Mouse (Mus musculus): ENCODE results near the gene Btbd17. TPM values are rescaled to one million over a fixed set of nuclear protein-coding genes. Genes with fewer than 3 reads are reported as not detected.

The Btbd17 gene
- polyA plus RNA-seq, 1 experiment from 2014 or later: 0.20 TPM

DNA sequence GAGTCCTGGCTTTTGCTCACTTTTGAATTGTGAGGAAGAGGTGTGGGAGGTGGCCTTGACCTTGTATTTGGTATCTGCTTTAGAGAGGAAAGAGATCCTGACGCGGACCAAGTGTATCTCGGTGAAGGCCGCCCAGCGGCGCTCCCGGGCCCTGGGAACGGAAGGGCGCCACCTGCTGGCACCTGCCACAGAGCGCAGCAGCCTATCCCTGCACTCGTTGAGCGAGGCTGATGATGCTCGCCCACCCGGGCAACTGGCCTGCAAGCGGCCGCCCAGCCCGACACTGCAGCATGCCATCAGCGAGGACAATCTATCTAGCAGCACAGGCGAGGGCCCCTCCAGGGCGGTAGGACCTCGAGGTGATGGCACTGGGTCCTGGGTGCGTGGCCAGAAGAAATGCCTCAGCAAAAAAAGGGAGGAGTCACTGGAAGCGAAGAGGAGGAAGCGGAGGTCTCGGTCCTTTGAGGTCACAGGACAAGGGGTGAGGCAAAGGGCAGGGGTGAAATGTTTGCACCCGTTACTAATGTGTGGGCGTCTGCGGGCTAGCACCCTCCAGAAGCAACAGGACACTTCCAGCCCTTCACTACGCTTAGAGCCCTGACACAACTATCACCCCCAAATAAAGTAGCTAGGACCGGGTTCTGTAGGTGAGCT lies 6.6 kb downstream of the Btbd17 start:
- peak; percentile 96 for TF ChIP-seq CTCF (IDR thresholded peaks at IDR 0.05; ENCODE audit: low read depth)
- Histone ChIP-seq H3K4me1 (replicated peaks; ENCODE audit: control insufficient read depth, insufficient read depth, low read length) (no peaks in the 10 kb centered on the region), H3K9ac (ENCODE audit: low read depth, low read length) (no peak overlapping the region), H3K27me3 (replicated peaks; ENCODE audit: control insufficient read depth, insufficient read depth, low read length) (peaks cover 84% of the 10 kb centered on the region), H3K27ac (ENCODE audit: low read depth, low read length) (no peak overlapping the region), H3K4me3 (ENCODE audit: low read depth, low read length) (no peak overlapping the region), H3K36me3 (ENCODE audit: control insufficient read depth, insufficient read depth) (no peaks in the 10 kb centered on the region), H3K4me2 (replicated peaks; ENCODE audit: low read depth) (peak overlapping the region; percentile 13; the same call in 1 of the 2 replicates), H3K9me3 (ENCODE audit: control insufficient read depth) (no peaks in the 10 kb centered on the region)
- WGBS: 13% methylated on average over 30 of the region's 30 CpGs
- peak; percentile 49; the same call in 1 of the 2 replicates for ATAC-seq

DNA sequence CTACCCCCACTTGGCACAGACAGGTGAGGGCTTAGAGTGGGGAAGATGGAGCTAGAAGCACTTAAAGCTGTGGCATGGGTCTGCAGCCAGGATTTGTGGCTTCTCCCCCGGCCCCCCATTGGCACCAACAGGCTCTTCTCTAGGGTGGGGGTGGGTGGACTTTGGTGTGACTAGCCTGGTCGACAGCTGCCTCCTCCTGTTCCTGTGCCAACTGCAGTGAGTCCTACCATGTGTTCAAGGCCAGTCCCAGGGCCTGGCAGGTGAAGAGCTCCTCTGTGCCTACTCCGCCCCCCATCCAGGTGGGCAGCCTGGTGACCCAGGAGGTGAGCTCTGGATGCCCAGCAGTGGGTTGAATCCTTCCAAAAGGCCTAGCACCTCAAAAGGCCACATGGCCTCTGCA lies 8.1 kb downstream of the Btbd17 start:
- Histone ChIP-seq H3K36me3 (ENCODE audit: control insufficient read depth, insufficient read depth) (no peaks in the 10 kb centered on the region), H3K9ac (ENCODE audit: low read depth, low read length) (no peak overlapping the region), H3K27me3 (replicated peaks; ENCODE audit: control insufficient read depth, insufficient read depth, low read length) (peaks cover 68% of the 10 kb centered on the region), H3K4me1 (replicated peaks; ENCODE audit: control insufficient read depth, insufficient read depth, low read length) (no peaks in the 10 kb centered on the region), H3K27ac (ENCODE audit: low read depth, low read length) (no peak overlapping the region), H3K4me2 (replicated peaks; ENCODE audit: low read depth) (no peak overlapping the region), H3K9me3 (ENCODE audit: control insufficient read depth) (no peaks in the 10 kb centered on the region), H3K4me3 (ENCODE audit: low read depth, low read length) (no peak overlapping the region)
- ATAC-seq: no peak
- 76% methylated on average over 3 of the region's 3 CpGs for WGBS
- TF ChIP-seq CTCF (IDR thresholded peaks at IDR 0.05; ENCODE audit: low read depth): no peak

DNA sequence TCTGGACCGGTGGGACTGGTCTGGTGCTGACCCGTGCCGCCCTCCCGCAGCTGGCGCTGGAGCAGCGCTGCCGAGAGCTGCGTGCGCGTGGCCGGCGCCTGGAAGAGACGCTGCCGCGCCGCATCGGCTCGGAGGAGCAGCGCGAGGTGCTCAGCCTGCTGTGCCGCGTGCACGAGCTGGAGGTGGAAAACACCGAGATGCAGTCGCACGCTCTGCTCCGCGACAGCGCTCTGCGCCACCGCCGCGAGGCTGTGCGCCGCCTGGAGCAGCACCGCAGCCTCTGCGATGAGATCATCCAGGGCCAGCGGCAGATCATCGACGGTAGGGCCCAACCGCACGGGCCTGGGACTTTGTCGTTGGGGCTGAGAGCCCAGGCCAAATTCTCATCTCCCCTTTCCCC lies 9.4 kb downstream of the Btbd17 start:
- H3K4me3 ChIP-seq (ENCODE audit: low read depth, low read length): no peak overlapping the region
- H3K9ac ChIP-seq (ENCODE audit: low read depth, low read length): no peak overlapping the region
- WGBS: 3% methylated on average over 43 of the region's 43 CpGs
- no peak for ATAC-seq
- no peaks in the 10 kb centered on the region for H3K4me1 ChIP-seq (replicated peaks; ENCODE audit: control insufficient read depth, insufficient read depth, low read length)
- no peaks in the 10 kb centered on the region for H3K9me3 ChIP-seq (ENCODE audit: control insufficient read depth)
- TF ChIP-seq CTCF (IDR thresholded peaks at IDR 0.05; ENCODE audit: low read depth): no peak; the same call in 1 of the 2 replicates
- H3K27me3 ChIP-seq (replicated peaks; ENCODE audit: control insufficient read depth, insufficient read depth, low read length): peaks cover 60% of the 10 kb centered on the region
- peak overlapping the region; percentile 27; the same call in 1 of the 2 replicates for H3K4me2 ChIP-seq (replicated peaks; ENCODE audit: low read depth)
- no peak overlapping the region for H3K27ac ChIP-seq (ENCODE audit: low read depth, low read length)
- H3K36me3 ChIP-seq (ENCODE audit: control insufficient read depth, insufficient read depth): no peaks in the 10 kb centered on the region

DNA sequence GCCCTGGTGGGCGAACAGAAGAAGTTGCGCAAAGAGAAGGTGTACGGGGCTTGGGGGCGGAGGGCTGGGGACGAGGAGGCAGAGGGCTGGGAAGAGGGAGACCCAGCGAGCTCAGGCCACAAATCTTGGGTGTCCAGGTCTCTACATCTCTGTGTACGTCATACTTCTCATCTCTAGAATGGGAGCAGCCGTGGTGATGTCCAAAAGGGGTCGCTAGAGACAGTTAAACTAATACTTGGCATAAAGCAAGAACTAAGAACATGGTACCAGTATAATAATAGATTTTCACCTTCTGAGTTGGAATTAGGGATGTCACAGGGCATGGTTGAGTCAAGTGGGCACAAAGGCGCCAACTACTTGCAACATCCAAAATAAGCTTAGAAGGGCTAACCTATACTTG lies 9.9 kb downstream of the Btbd17 start:
- Histone ChIP-seq H3K9ac (ENCODE audit: low read depth, low read length) (no peak overlapping the region), H3K27ac (ENCODE audit: low read depth, low read length) (no peak overlapping the region), H3K9me3 (ENCODE audit: control insufficient read depth) (no peaks in the 10 kb centered on the region), H3K4me1 (replicated peaks; ENCODE audit: control insufficient read depth, insufficient read depth, low read length) (no peaks in the 10 kb centered on the region), H3K4me2 (replicated peaks; ENCODE audit: low read depth) (peak overlapping the region; percentile 27; the same call in 1 of the 2 replicates), H3K27me3 (replicated peaks; ENCODE audit: control insufficient read depth, insufficient read depth, low read length) (peaks cover 55% of the 10 kb centered on the region), H3K4me3 (ENCODE audit: low read depth, low read length) (no peak overlapping the region), H3K36me3 (ENCODE audit: control insufficient read depth, insufficient read depth) (no peaks in the 10 kb centered on the region)
- ATAC-seq: no peak
- no peak for TF ChIP-seq CTCF (IDR thresholded peaks at IDR 0.05; ENCODE audit: low read depth)
- 47% methylated on average over 10 of the region's 10 CpGs for WGBS

DNA sequence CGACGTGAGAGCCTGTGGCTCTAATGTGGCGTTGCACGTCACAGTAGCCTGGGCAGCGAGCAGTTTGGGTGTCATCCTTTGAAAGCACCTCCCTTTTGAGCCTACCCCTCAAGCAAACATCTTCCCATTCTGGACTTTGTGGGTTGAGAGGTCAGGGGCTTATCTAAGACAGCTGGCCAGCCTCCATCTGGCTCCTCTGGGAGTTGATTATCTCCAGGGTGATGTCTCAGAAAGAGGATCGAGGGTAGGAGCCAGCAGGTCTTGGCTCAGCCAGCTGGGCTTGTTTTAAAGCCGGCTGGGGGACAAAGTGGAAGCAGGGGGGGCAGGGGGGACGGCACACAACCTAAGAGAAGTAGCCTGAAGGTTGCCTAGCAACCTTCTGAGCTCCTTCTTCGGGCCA lies 15.7 kb downstream of the Btbd17 start:
- Histone ChIP-seq H3K9ac (ENCODE audit: low read depth, low read length) (no peak overlapping the region), H3K36me3 (ENCODE audit: control insufficient read depth, insufficient read depth) (no peaks in the 10 kb centered on the region), H3K27ac (ENCODE audit: low read depth, low read length) (no peak overlapping the region), H3K4me3 (ENCODE audit: low read depth, low read length) (no peak overlapping the region), H3K27me3 (replicated peaks; ENCODE audit: control insufficient read depth, insufficient read depth, low read length) (peaks cover 9% of the 10 kb centered on the region; the same call in 1 of the 2 replicates), H3K9me3 (ENCODE audit: control insufficient read depth) (no peaks in the 10 kb centered on the region), H3K4me1 (replicated peaks; ENCODE audit: control insufficient read depth, insufficient read depth, low read length) (no peaks in the 10 kb centered on the region), H3K4me2 (replicated peaks; ENCODE audit: low read depth) (no peak overlapping the region)
- TF ChIP-seq CTCF (IDR thresholded peaks at IDR 0.05; ENCODE audit: low read depth): no peak
- no peak for ATAC-seq
- WGBS: 43% methylated on average over 9 of the region's 9 CpGs

DNA sequence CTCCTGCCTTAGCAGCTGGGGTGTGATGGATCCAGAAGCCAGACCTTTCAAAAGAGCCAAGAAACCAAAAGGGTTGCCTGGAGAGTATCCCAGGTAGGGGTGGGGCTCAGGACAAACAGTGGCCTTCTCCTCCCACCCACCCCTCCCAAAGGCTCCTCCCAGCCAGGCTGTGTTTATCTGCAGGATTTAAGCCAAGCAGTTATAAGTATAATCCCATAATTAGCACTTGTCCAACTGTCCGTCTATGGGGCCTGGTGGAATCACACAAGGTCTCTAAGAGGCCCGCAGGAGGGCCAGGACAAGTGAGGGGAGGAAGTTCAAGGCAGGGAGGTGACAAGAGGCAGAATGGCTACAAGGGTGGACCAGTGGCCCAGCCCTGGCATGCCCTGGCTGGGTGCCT lies 23.8 kb downstream of the Btbd17 start:
- Histone ChIP-seq H3K9me3 (ENCODE audit: control insufficient read depth) (no peaks in the 10 kb centered on the region), H3K4me2 (replicated peaks; ENCODE audit: low read depth) (no peak overlapping the region), H3K36me3 (ENCODE audit: control insufficient read depth, insufficient read depth) (no peaks in the 10 kb centered on the region), H3K4me3 (ENCODE audit: low read depth, low read length) (no peak overlapping the region), H3K9ac (ENCODE audit: low read depth, low read length) (no peak overlapping the region), H3K27ac (ENCODE audit: low read depth, low read length) (no peak overlapping the region), H3K27me3 (replicated peaks; ENCODE audit: control insufficient read depth, insufficient read depth, low read length) (no peaks in the 10 kb centered on the region; the same call in 1 of the 2 replicates), H3K4me1 (replicated peaks; ENCODE audit: control insufficient read depth, insufficient read depth, low read length) (no peaks in the 10 kb centered on the region)
- 46% methylated on average over 2 of the region's 2 CpGs for WGBS
- no peak for ATAC-seq
- TF ChIP-seq CTCF (IDR thresholded peaks at IDR 0.05; ENCODE audit: low read depth): no peak
